Mouse (Mus musculus) embryonic fibroblast, embryonic 13.5 days (primary cell): ENCODE data around the gene Pip4k2b.

Experiments
- CTCF ChIP-seq: IDR thresholded peaks from 2 replicates; pipeline ENCODE4 v1.5.1; 2011; ENCODE audit warnings: mild to moderate bottlenecking, control low read depth, low read length, moderate library complexity, borderline replicate concordance; ENCODE audit not compliant: insufficient read depth
- POLR2A ChIP-seq: IDR thresholded peaks from 2 replicates; pipeline ENCODE4 v1.6.1; 2011; ENCODE audit warnings: low read depth, mild to moderate bottlenecking, control low read depth, low read length, moderate library complexity

DNA sequence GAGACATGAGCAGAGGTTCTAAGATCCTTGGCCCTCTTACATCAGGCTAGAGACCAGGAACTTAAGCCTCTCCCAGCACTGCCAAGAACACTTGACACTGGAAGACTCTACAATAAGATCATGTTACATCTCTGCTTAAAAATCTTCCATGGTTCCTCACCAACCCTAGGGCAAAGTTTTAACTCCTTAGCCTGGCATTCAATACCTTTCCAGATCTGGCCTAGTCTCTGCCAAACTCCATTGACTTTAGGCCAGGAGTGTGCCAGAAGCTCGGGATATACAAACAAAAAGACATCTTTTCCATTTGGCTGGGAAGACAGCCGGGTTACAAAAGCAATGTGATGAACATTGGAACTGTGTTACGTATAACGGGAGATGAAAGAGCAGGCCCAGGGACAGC, 6.9 kb downstream of the Pip4k2b start:
- TF ChIP-seq CTCF (no peak), POLR2A (no peak)
